Mouse (Mus musculus): ENCODE results near the gene Atxn2.

Gene Atxn2

GRCm38 (mm10) chr5:121848035-121848519 lies 136.9 kb downstream of the Atxn2 start:
- 0 out of 2 replicates have a peak, but pooled peaks have one; percentile 28 for ATAC-seq (ENCODE audit: insufficient number of reproducible peaks, low FRiP score, low TSS enrichment)

GRCm38 (mm10) chr5:121848743-121849142 lies 137.6 kb downstream of the Atxn2 start, which contains the start of gene Pheta1:
Gene Pheta1 (plus strand): TSS chr5:121848984.
- ATAC-seq (ENCODE audit: insufficient number of reproducible peaks, low FRiP score, low TSS enrichment): peak; percentile 75

- no peak for ATAC-seq (ENCODE audit: insufficient number of reproducible peaks, low FRiP score, low TSS enrichment)
Observed at GRCm38 (mm10) chr5:121849478-121850349, 138.6 kb downstream of the Atxn2 start.

GRCm38 (mm10) chr5:121853368-121854051 lies 142.4 kb downstream of the Atxn2 start:
- ATAC-seq (ENCODE audit: insufficient number of reproducible peaks, low FRiP score, low TSS enrichment): no peak

GRCm38 (mm10) chr5:121854768-121855167 lies 143.6 kb downstream of the Atxn2 start:
- no peak for ATAC-seq (ENCODE audit: insufficient number of reproducible peaks, low FRiP score, low TSS enrichment)

DNA sequence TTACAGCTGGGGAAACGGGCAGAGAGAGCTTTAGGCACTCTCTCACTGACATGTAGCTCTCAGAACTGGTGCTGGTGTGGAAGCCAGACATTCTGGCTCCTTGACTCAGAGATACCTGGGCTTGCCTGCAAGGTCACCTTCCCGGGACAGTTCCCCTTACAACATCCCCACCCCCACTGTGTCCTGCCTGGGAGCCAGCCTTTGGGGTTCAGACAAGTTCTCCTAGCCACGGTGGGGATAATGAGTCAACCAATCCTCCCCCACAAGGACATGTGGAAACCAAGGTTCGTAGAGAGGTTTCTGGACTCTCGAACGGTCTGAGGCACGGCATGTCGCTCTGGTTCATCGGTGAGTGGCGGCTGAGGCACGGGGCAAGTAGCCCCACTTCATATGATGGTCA lies 145.6 kb downstream of the Atxn2 start:
- ATAC-seq (ENCODE audit: insufficient number of reproducible peaks, low FRiP score, low TSS enrichment): no peak

GRCm38 (mm10) chr5:121858427-121858826 lies 147.3 kb downstream of the Atxn2 start:
- ATAC-seq (ENCODE audit: insufficient number of reproducible peaks, low FRiP score, low TSS enrichment): no peak

DNA sequence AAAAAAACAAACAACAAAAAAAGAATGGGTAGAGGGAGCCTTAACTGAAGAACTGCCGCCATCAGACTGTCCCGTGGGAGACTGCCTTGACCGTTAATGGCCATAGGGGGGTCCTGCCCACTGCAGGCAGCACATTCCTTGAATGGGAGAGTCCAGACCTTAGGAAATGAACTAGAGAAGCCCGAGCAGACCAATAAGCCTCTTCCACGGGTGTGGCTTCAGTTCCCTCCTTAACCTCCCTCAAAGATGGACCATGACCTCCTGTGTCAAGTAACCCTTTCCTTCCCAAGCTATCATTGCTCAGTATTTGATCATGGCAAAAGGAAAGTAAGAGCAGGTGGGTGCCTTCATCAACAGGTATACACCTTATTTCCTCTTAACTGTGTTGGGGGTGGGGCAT lies 150.8 kb downstream of the Atxn2 start:
- no peak for ATAC-seq (ENCODE audit: insufficient number of reproducible peaks, low FRiP score, low TSS enrichment)

DNA sequence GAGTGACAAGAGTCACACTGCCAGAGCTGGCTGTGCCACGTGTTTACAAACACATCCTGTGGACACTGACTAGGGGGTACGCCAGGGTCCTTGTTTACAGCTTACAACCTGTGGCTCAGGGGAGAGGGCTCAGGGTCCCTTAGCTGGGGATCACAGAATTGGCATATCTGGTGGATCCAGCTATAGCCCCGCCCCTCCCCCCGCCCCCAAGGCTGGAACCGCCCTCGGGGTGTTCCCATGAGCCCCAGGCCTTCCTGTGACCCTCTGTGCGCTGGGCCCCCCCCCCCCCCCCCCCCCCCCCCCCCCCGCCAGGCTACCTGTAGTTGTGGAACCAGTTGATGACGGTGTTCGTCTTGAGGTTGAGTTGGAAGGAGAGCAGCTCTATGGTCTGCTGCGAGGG lies 153.2 kb downstream of the Atxn2 start:
- no peak for ATAC-seq (ENCODE audit: insufficient number of reproducible peaks, low FRiP score, low TSS enrichment)
